Mouse (Mus musculus) kidney, adult 2 months (tissue): ENCODE results near the gene Sox9.

ENCODE experiments used
- CTCF ChIP-seq: fragments of 200-500 bp; conservative IDR thresholded peaks from 2 replicates; pipeline ENCODE4 v1.5.1; 2011; ENCODE audit warnings: low read depth, mild to moderate bottlenecking, control low read depth, low read length, moderate library complexity, mixed read lengths; ENCODE audit not compliant: insufficient read depth, insufficient read length
- POLR2A ChIP-seq: fragments of 200-500 bp; IDR thresholded peaks from one replicate; pipeline ENCODE4 v1.6.1; 2011; ENCODE audit warnings: low read depth, low read length, control low read depth

DNA sequence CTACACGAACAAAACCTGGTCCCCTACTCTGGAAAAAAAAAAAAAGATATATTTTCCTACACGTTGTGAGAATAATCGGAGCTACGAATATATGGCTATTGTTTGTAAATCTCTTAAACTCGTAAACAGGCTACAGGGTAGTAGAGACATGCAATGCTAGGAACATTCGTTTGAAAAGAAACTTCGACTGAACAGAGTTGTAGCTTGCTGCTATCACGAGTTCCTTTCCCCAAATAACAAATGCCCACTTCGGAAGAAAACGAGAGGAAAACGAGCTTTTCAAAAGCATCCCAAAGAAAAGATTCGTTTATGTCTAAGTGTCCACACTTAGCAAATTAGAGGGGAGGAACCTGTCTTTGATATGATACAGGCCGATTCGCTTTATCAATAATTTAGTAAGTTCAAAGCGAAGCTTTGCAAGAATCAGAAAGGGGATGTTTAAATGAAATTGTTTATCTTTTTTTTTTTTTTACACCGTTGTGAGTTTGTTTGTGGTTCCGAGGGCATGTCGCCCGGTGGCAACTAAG is 1.6 kb upstream of the Sox9 start:
- no peak for TF ChIP-seq POLR2A
- no peak for TF ChIP-seq CTCF
